Mouse (Mus musculus) kidney, embryonic 14.5 days (tissue): ENCODE measurements around the gene 3100002H09Rik. TPM values are rescaled to one million over a fixed set of nuclear protein-coding genes. Genes with fewer than 3 reads are reported as not detected.

ENCODE experiments used
- ATAC-seq: fragments of 200-750 bp; cut with Nextera tagmentation; 2 replicates; pipeline ENCODE4 v1.8.0; 2017; ENCODE audit warnings: moderate number of reproducible peaks, mild to moderate bottlenecking, moderate TSS enrichment, moderate library complexity; ENCODE audit not compliant: low FRiP score, low TSS enrichment
- H3K27ac ChIP-seq: fragments of 300-500 bp; sonication (generic); 2 replicates; pipeline ENCODE4 v1.5.1; 2014; ENCODE audit warnings: low read depth, mild to moderate bottlenecking, low read length, moderate library complexity, mixed read lengths
- H3K27me3 ChIP-seq: fragments of 300-500 bp; sonication (generic); 2 replicates; pipeline ENCODE4 v1.6.1; 2014; ENCODE audit warnings: mild to moderate bottlenecking, low read length; ENCODE audit not compliant: control insufficient read depth, insufficient read depth
- H3K36me3 ChIP-seq: fragments of 300-500 bp; sonication (generic); 2 replicates; pipeline ENCODE4 v1.6.1; 2014; ENCODE audit warnings: low read length, mixed read lengths; ENCODE audit not compliant: control insufficient read depth, insufficient read depth
- H3K4me1 ChIP-seq: fragments of 300-500 bp; sonication (generic); 2 replicates; pipeline ENCODE4 v1.6.1; 2014; ENCODE audit warnings: low read length, mixed read lengths; ENCODE audit not compliant: control insufficient read depth, insufficient read depth
- H3K4me2 ChIP-seq: fragments of 300-500 bp; sonication (generic); replicated peaks from 2 replicates; pipeline ENCODE4 v1.6.1; 2014; ENCODE audit warnings: low read depth, mild to moderate bottlenecking, low read length
- H3K4me3 ChIP-seq: fragments of 300-500 bp; sonication (generic); 2 replicates; pipeline ENCODE4 v1.5.1; 2014; ENCODE audit warnings: mild to moderate bottlenecking, low read length
- H3K9ac ChIP-seq: fragments of 300-500 bp; sonication (generic); 2 replicates; pipeline ENCODE4 v1.6.1; 2014; ENCODE audit warnings: low read depth, mild to moderate bottlenecking, low read length, moderate library complexity
- H3K9me3 ChIP-seq: fragments of 300-500 bp; sonication (generic); 2 replicates; pipeline ENCODE4 v1.6.1; 2016; ENCODE audit warnings: low read length; ENCODE audit not compliant: control insufficient read depth
- WGBS: fragments of 180-500 bp; shearing (Covaris S2); extraction: QIAGEN DNeasy Blood & Tissue Kit; methylation state at CpG from one replicate; pipeline ENCODE4 v1.1.7; 2014; 5-methylcytosine and 5-hydroxymethylcytosine counted together
- polyA plus RNA-seq: library from polyadenylated mRNA; unstranded; fragments of >200 nt; fragmentation: Nextera tagmentation; extraction: Ambion mirVana; gene quantifications from 2 replicates; pipeline ENCODE4 v1.2.1, GENCODE M21; 2014

Gene 3100002H09Rik
- polyA plus RNA-seq = not detected in 2 replicates

- H3K27me3 ChIP-seq = no peaks in the 10 kb centered on the region
- no peak within 1 kb of the TSS for H3K4me2 ChIP-seq
- no peak within 1 kb of the TSS for H3K27ac ChIP-seq
- H3K4me1 ChIP-seq = no peaks in the 10 kb centered on the region
- no peak within 1 kb of the TSS for H3K9ac ChIP-seq
- no peaks in the 10 kb centered on the region for H3K9me3 ChIP-seq
- no peaks in the 10 kb centered on the region for H3K36me3 ChIP-seq
- 83% methylated on average over 2 of the region's 2 CpGs for WGBS
- no peak for ATAC-seq
- no peak within 1 kb of the TSS for H3K4me3 ChIP-seq
Measured at GRCm38 (mm10) chr4:124610703-124611102, at the start of gene 3100002H09Rik. Gene 3100002H09Rik (minus strand): TSS chr4:124610803.

DNA sequence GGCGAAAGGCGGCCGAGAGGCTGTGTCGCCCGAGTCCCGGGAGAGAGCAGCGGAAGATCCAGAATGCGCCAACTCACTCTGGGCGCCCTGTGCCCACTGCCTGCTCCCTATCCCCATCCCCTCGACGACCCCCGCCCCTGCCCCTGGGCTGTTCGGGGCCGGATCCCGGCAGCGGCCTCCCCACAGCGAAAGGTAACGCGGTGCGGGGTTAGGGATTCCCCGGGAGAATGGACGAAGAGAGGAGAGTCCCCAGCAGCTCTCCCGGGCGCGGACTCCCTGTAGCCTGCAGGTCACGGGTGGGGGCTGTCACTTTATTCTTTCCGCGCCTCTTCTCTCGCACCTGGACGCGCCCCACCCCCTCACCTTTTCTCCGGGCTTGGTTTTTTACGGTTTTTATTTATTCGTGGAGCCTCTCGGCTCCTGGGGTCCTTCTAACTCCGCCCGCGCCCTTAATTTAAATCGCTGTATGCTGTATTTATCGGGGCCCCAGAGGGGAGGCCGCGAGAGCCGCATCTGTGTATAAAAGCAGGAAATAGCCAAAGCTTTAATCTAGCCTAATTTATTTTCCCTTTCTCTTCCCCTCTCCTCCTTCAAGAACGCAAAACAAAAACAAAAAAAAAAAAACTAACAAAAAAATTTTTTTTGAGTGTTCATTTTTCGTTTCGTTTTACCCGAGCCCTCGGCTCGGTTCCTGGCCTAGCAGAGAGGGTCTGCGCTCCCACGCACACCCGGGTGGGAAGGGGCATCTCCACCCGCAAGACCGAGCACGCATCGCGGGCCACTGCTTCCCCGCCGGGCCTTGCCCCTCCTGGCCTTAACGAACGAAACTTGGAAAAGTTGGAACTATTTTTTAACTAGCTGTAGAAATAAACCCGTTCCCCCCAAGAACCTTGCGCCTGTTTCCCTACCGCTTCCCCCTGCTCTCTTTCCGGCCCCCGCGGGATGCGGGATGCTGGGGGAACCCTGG, 48.9 kb upstream of the 3100002H09Rik start:
- WGBS = 2% methylated on average over 68 of the region's 68 CpGs
- H3K27me3 ChIP-seq = peaks cover 92% of the 10 kb centered on the region
- no peak overlapping the region for H3K27ac ChIP-seq
- H3K4me1 ChIP-seq = peaks cover 14% of the 10 kb centered on the region
- H3K9me3 ChIP-seq = no peaks in the 10 kb centered on the region
- H3K4me2 ChIP-seq = peak overlapping the region; percentile 98
- H3K9ac ChIP-seq = 0 out of 2 replicates have a peak overlapping the region, but pooled peaks have one; percentile 28
- H3K36me3 ChIP-seq = no peaks in the 10 kb centered on the region
- no peak for ATAC-seq
- peak overlapping the region; percentile 59 for H3K4me3 ChIP-seq

- ATAC-seq = 0 out of 2 replicates have a peak, but pooled peaks have one; percentile 12
- Histone ChIP-seq H3K4me3 (peak overlapping the region; percentile 59), H3K4me2 (peak overlapping the region; percentile 98), H3K27ac (no peak overlapping the region), H3K9me3 (no peaks in the 10 kb centered on the region), H3K4me1 (peaks cover 14% of the 10 kb centered on the region), H3K36me3 (no peaks in the 10 kb centered on the region), H3K27me3 (peaks cover 90% of the 10 kb centered on the region), H3K9ac (no peak overlapping the region)
- under 1% methylated on average over 39 of the region's 39 CpGs for WGBS
Measured at GRCm38 (mm10) chr4:124658412-124658851, 47.8 kb upstream of the 3100002H09Rik start.

DNA sequence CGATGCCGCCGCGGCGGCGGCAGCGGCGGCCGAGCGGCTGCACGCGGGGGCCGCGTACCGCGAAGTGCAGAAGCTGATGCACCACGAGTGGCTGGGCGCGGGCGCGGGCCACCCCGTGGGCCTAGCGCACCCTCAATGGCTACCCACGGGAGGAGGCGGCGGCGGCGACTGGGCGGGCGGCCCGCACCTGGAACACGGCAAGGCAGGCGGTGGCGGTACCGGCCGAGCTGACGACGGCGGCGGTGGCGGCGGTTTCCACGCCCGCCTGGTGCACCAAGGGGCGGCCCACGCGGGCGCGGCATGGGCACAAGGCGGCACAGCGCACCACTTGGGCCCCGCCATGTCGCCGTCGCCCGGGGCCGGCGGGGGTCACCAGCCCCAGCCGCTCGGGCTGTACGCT, 47.2 kb upstream of the 3100002H09Rik start:
- Histone ChIP-seq H3K9ac (peak overlapping the region; percentile 50), H3K9me3 (no peaks in the 10 kb centered on the region), H3K4me1 (peaks cover 18% of the 10 kb centered on the region), H3K36me3 (no peaks in the 10 kb centered on the region), H3K4me3 (peak overlapping the region; percentile 59), H3K27me3 (peaks cover 86% of the 10 kb centered on the region), H3K4me2 (peak overlapping the region; percentile 98), H3K27ac (no peak overlapping the region)
- under 1% methylated on average over 47 of the region's 61 CpGs for WGBS
- ATAC-seq = peak; percentile 11

DNA sequence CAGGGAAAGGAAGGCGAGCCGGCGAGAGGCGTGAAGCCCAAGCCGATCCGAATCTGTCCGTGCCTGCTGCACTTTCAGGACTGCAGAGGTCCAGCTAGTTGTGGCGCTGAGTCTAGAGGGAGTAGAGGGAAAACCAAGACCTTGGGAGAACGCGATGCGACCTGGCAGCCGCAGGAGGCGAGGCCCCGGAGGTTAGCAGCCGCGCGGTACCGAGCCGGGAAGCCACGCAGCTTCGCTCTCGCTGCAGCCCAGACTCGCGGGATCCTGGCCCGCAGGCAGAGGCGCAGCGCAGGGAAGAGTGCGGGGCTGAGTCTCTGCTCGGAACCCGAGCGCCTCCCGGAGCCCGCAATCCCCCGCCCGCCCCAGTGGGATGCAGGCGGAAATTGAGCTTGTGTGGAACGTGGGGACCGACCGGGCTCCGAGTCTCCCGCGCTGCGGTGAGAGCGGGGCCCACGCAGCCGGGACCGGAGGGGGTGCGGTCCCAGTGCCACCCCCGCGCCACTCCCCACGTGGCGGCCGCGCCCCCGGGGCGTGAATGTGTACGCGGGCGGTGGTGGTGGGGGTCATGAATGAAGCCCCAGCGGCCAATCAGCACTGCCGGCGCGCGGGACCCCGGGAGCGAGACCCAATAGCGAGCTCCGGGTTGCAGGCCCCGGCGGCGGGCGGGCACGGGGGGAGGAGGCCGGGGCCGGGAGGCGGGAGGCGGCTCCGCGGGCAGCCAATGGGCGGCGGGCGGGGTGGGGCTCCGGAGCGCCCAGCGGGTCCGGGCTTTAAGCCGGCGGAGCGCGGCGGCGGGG, 46.4 kb upstream of the 3100002H09Rik start:
- Histone ChIP-seq H3K27ac (no peak overlapping the region), H3K36me3 (no peaks in the 10 kb centered on the region), H3K9ac (peak overlapping the region; percentile 50), H3K9me3 (no peaks in the 10 kb centered on the region), H3K4me2 (peak overlapping the region; percentile 98), H3K4me1 (peaks cover 25% of the 10 kb centered on the region), H3K27me3 (peaks cover 79% of the 10 kb centered on the region), H3K4me3 (peak overlapping the region; percentile 59)
- peak; percentile 86 for ATAC-seq
- under 1% methylated on average over 66 of the region's 92 CpGs for WGBS

DNA sequence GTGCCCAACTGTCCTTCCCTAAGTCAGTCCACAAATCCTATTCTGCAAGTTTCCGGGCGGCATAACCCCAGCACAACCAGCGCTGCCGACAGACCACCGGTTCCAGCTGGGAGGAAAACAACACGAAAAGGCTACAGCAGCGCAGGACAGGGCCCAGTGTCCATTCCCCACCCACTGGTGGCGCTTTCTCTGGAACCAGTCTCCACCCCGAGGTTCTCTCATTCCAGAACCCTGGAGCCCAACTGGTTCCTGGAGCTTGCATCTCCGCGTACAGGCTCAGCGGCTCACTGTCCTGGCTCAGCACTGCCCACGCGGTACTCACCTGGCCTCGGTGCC, 45.9 kb upstream of the 3100002H09Rik start, which contains the start of gene Pou3f1:
Gene Pou3f1, plus strand, starts transcription at position 290 of the 336 bp plus-strand sequence.
- no peaks in the 10 kb centered on the region for H3K36me3 ChIP-seq
- under 1% methylated on average over 15 of the region's 15 CpGs for WGBS
- no peak within 1 kb of the TSS for H3K27ac ChIP-seq
- peak within 1 kb of the TSS; percentile 59 for H3K4me3 ChIP-seq
- H3K27me3 ChIP-seq = peaks cover 73% of the 10 kb centered on the region
- peak within 1 kb of the TSS; percentile 98 for H3K4me2 ChIP-seq
- peaks cover 25% of the 10 kb centered on the region for H3K4me1 ChIP-seq
- peak; percentile 2; the same call in 1 of the 2 replicates for ATAC-seq
- H3K9ac ChIP-seq = peak within 1 kb of the TSS; percentile 50
- no peaks in the 10 kb centered on the region for H3K9me3 ChIP-seq

- H3K9me3 ChIP-seq = no peaks in the 10 kb centered on the region
- ATAC-seq = peak; percentile 65
- H3K36me3 ChIP-seq = no peaks in the 10 kb centered on the region
- peak overlapping the region; percentile 8; the same call in 1 of the 2 replicates for H3K4me2 ChIP-seq
- H3K9ac ChIP-seq = no peak overlapping the region
- H3K27me3 ChIP-seq = peaks cover 57% of the 10 kb centered on the region
- no peak overlapping the region for H3K4me3 ChIP-seq
- H3K4me1 ChIP-seq = peaks cover 16% of the 10 kb centered on the region
- H3K27ac ChIP-seq = no peak overlapping the region
- WGBS = 5% methylated on average over 9 of the region's 9 CpGs
Measured at GRCm38 (mm10) chr4:124652886-124653285, 42.3 kb upstream of the 3100002H09Rik start.

DNA sequence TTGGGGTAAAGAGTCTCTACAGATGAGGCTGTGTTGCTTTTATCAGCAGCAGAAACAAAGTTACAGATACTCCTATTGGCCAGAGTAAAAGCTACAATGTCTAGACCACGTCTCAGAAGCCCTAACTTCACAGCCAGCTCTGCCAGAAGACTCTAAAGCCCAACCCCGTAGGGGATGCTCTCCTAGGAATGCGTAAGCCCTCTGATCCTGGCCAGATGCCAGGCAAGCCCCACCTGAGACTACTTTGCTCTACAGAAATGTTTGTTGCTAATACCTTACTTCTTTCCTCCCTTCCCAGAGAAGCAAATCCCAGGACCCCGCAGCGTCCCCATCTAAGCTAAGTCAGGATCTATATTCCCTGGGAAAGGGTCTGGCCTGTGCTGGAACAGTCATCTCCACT, 37.3 kb upstream of the 3100002H09Rik start:
- Histone ChIP-seq H3K9me3 (no peaks in the 10 kb centered on the region), H3K9ac (no peak overlapping the region), H3K27ac (no peak overlapping the region), H3K4me2 (no peak overlapping the region), H3K4me1 (peaks cover 13% of the 10 kb centered on the region), H3K27me3 (peaks cover 19% of the 10 kb centered on the region; the same call in 1 of the 2 replicates), H3K4me3 (no peak overlapping the region), H3K36me3 (no peaks in the 10 kb centered on the region)
- no peak for ATAC-seq
- 32% methylated on average over 5 of the region's 5 CpGs for WGBS
